Mouse (Mus musculus) urinary bladder, adult 2 months (tissue): ENCODE measurements at regions not wholly inside any gene's neighbourhood (a gene's known extent, or its start where the extent isn't known, plus 50 kb on each side); places are given as distances from the start of the nearest gene placed in this dataset.
A peak's percentile ranks its signal among the peaks of the same experiment; 100 is the strongest.

ENCODE experiments used
- DNase-seq: peaks from one replicate; pipeline ENCODE4 v3.0.0; 2022; ENCODE audit warnings: low spot score

GRCm38 (mm10) chr8:36304809-36305208 is 539.2 kb downstream of the Gm19410 start:
- DNase-seq = no peak

GRCm38 (mm10) chr8:36306336-36306735 is 540.7 kb downstream of the Gm19410 start:
- DNase-seq = no peak

- no peak for DNase-seq
Observed at GRCm38 (mm10) chr8:36307496-36307895, 541.9 kb downstream of the Gm19410 start.

GRCm38 (mm10) chr8:36308056-36308455 is 542.5 kb downstream of the Gm19410 start:
- DNase-seq = no peak

- DNase-seq = no peak
Observed at GRCm38 (mm10) chr8:36309326-36309725, 543.7 kb downstream of the Gm19410 start.

- DNase-seq = no peak
Observed at GRCm38 (mm10) chr8:36309952-36310351, 544.4 kb downstream of the Gm19410 start.

- DNase-seq = no peak
Observed at GRCm38 (mm10) chr8:36311734-36312133, 546.1 kb downstream of the Gm19410 start.

- DNase-seq = no peak
Observed at GRCm38 (mm10) chr8:36312963-36313362, 547.4 kb downstream of the Gm19410 start.

- DNase-seq = no peak
Observed at GRCm38 (mm10) chr8:36318396-36318795, 552.8 kb downstream of the Gm19410 start.

- DNase-seq = no peak
Observed at GRCm38 (mm10) chr8:36318884-36319283, 553.3 kb downstream of the Gm19410 start.

- DNase-seq = no peak
Observed at GRCm38 (mm10) chr8:36319314-36319959, 553.8 kb downstream of the Gm19410 start.

GRCm38 (mm10) chr8:36322125-36322524 is 556.5 kb downstream of the Gm19410 start:
- no peak for DNase-seq

GRCm38 (mm10) chr8:36322578-36322977 is 557.0 kb downstream of the Gm19410 start:
- no peak for DNase-seq

GRCm38 (mm10) chr8:36338628-36339027 is 573.0 kb downstream of the Gm19410 start:
- no peak for DNase-seq

GRCm38 (mm10) chr8:36339449-36339848 is 573.9 kb downstream of the Gm19410 start:
- no peak for DNase-seq

- no peak for DNase-seq
Observed at GRCm38 (mm10) chr8:36340454-36340853, 574.9 kb downstream of the Gm19410 start.

- no peak for DNase-seq
Observed at GRCm38 (mm10) chr8:36341965-36342364, 576.4 kb downstream of the Gm19410 start.

GRCm38 (mm10) chr8:36342650-36343049 is 577.1 kb downstream of the Gm19410 start:
- DNase-seq = no peak

- peak; percentile 47 for DNase-seq
Observed at GRCm38 (mm10) chr8:36346682-36347324, 581.2 kb downstream of the Gm19410 start.

- DNase-seq = no peak
Observed at GRCm38 (mm10) chr8:36348067-36348466, 582.5 kb downstream of the Gm19410 start.

GRCm38 (mm10) chr8:36354926-36355325 is 589.3 kb downstream of the Gm19410 start:
- no peak for DNase-seq

- DNase-seq = no peak
Observed at GRCm38 (mm10) chr8:36358998-36359397, 593.4 kb downstream of the Gm19410 start.

- DNase-seq = no peak
Observed at GRCm38 (mm10) chr8:36361255-36361654, 595.7 kb downstream of the Gm19410 start.

GRCm38 (mm10) chr8:36361818-36362217 is 596.2 kb downstream of the Gm19410 start:
- no peak for DNase-seq
